Mouse (Mus musculus) liver, embryonic 13.5 days (tissue): ENCODE measurements around the gene Ece1. TPM values are rescaled to one million over a fixed set of nuclear protein-coding genes. Genes with fewer than 3 reads are reported as not detected.

Experiments
- ATAC-seq: fragments of 200-750 bp; cut with Nextera tagmentation; 2 replicates; pipeline ENCODE4 v1.8.0; 2017; ENCODE audit warnings: low read depth, mild to moderate bottlenecking, moderate number of reproducible peaks, moderate library complexity
- DNase-seq: peaks from one replicate; pipeline ENCODE4 v3.0.0; 2022
- H3K27ac ChIP-seq: fragments of 300-500 bp; sonication (generic); 2 replicates; pipeline ENCODE4 v1.5.1; 2015; ENCODE audit warnings: moderate library complexity, mild to moderate bottlenecking, inconsistent platforms
- H3K27me3 ChIP-seq: fragments of 300-500 bp; sonication (generic); 2 replicates; pipeline ENCODE4 v1.6.1; 2015; ENCODE audit warnings: mild to moderate bottlenecking, inconsistent platforms
- H3K36me3 ChIP-seq: fragments of 300-500 bp; sonication (generic); 2 replicates; pipeline ENCODE4 v1.6.1; 2015; ENCODE audit warnings: mild to moderate bottlenecking, inconsistent platforms
- H3K4me1 ChIP-seq: fragments of 300-500 bp; sonication (generic); replicated peaks from 2 replicates; pipeline ENCODE4 v1.6.1; 2015; ENCODE audit warnings: inconsistent platforms
- H3K4me2 ChIP-seq: fragments of 300-500 bp; sonication (generic); 2 replicates; pipeline ENCODE4 v1.6.1; 2015; ENCODE audit warnings: inconsistent platforms, mild to moderate bottlenecking, moderate library complexity
- H3K4me3 ChIP-seq: fragments of 300-500 bp; sonication (generic); replicated peaks from 2 replicates; pipeline ENCODE4 v1.5.1; 2015; ENCODE audit warnings: mild to moderate bottlenecking, inconsistent platforms
- H3K9ac ChIP-seq: fragments of 300-500 bp; sonication (generic); 2 replicates; pipeline ENCODE4 v1.6.1; 2015; ENCODE audit warnings: mild to moderate bottlenecking, inconsistent platforms
- H3K9me3 ChIP-seq: fragments of 300-500 bp; sonication (generic); replicated peaks from 2 replicates; pipeline ENCODE4 v1.6.1; 2016; ENCODE audit warnings: inconsistent platforms
- WGBS: fragments of 180-500 bp; shearing (Covaris S2); methylation state at CpG from one replicate; pipeline ENCODE4 v1.1.7; 2015; ENCODE audit not compliant: insufficient replicate concordance; 5-methylcytosine and 5-hydroxymethylcytosine counted together
- polyA plus RNA-seq: library from polyadenylated mRNA; unstranded; fragments of >200 nt; fragmentation: Nextera tagmentation; extraction: Ambion mirVana; gene quantifications from 2 replicates; pipeline ENCODE4 v1.2.1, GENCODE M21; 2015

Gene Ece1
- polyA plus RNA-seq, 1 experiment from 2014 or later: 12.3 TPM

GRCm38 (mm10) chr4:137920005-137920404, 58.0 kb downstream of the Ece1 start:
- ATAC-seq (no peak), DNase-seq (no peak)
- Histone ChIP-seq H3K4me2 (peak overlapping the region; percentile 14), H3K27ac (peak overlapping the region; percentile 54), H3K36me3 (peaks cover 11% of the 10 kb centered on the region; the same call in 1 of the 2 replicates), H3K9ac (0 out of 2 replicates have a peak overlapping the region, but pooled peaks have one; percentile 15), H3K27me3 (peaks cover 3% of the 10 kb centered on the region; the same call in 1 of the 2 replicates), H3K4me3 (no peak overlapping the region), H3K4me1 (peaks cover 46% of the 10 kb centered on the region), H3K9me3 (no peaks in the 10 kb centered on the region)
- WGBS: 17% methylated on average over 7 of the region's 7 CpGs

DNA sequence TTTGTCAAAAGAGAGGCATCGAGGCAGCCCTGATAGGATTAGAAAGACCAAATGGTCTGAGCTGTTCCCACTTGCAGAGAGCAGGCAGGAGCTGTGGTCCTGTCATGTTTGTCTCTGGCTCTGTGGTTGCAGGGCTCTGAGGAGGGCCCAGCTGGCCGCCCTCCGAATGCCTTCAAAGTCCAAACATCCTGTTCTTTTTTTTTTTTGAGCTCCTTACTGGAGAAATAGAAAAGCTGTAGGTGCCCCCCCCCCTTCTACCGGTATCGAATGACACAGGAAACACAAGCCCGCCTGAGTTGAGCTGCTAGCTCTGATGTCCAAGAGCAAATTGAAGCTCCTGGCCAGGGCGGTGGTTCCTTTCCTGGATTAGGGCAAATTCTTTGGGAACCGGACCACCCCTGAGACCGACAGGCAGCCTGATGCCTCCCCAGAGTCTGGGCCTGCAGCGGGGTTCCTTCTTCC, 58.5 kb downstream of the Ece1 start:
- DNase-seq (no peak), ATAC-seq (no peak)
- Histone ChIP-seq H3K27ac (peak overlapping the region; percentile 76), H3K36me3 (peaks cover 11% of the 10 kb centered on the region; the same call in 1 of the 2 replicates), H3K9ac (peak overlapping the region; percentile 29; the same call in 1 of the 2 replicates), H3K4me2 (peak overlapping the region; percentile 17; the same call in 1 of the 2 replicates), H3K9me3 (no peaks in the 10 kb centered on the region), H3K4me3 (no peak overlapping the region), H3K27me3 (peaks cover 3% of the 10 kb centered on the region; the same call in 1 of the 2 replicates), H3K4me1 (peaks cover 44% of the 10 kb centered on the region)
- WGBS: 27% methylated on average over 10 of the region's 10 CpGs

GRCm38 (mm10) chr4:137921510-137921909, 59.5 kb downstream of the Ece1 start:
- ATAC-seq (no peak), DNase-seq (no peak)
- Histone ChIP-seq H3K4me2 (no peak overlapping the region), H3K27ac (peak overlapping the region; percentile 76), H3K4me1 (peaks cover 44% of the 10 kb centered on the region), H3K9me3 (no peaks in the 10 kb centered on the region), H3K27me3 (peaks cover 3% of the 10 kb centered on the region; the same call in 1 of the 2 replicates), H3K4me3 (no peak overlapping the region), H3K9ac (no peak overlapping the region), H3K36me3 (peaks cover 14% of the 10 kb centered on the region; the same call in 1 of the 2 replicates)
- WGBS: 75% methylated on average over 11 of the region's 11 CpGs

GRCm38 (mm10) chr4:137923052-137923451, 61.0 kb downstream of the Ece1 start:
- H3K9me3 ChIP-seq: no peaks in the 10 kb centered on the region
- 81% methylated on average over 15 of the region's 15 CpGs for WGBS
- H3K36me3 ChIP-seq: peaks cover 26% of the 10 kb centered on the region
- H3K27me3 ChIP-seq: peaks cover 3% of the 10 kb centered on the region; the same call in 1 of the 2 replicates
- H3K4me2 ChIP-seq: no peak overlapping the region
- H3K4me3 ChIP-seq: no peak overlapping the region
- no peak overlapping the region; the same call in 1 of the 2 replicates for H3K27ac ChIP-seq
- ATAC-seq (no peak), DNase-seq (no peak)
- no peak overlapping the region for H3K9ac ChIP-seq
- peaks cover 44% of the 10 kb centered on the region for H3K4me1 ChIP-seq

- no peak for ATAC-seq
- no peaks in the 10 kb centered on the region for H3K9me3 ChIP-seq
- no peak overlapping the region for H3K27ac ChIP-seq
- WGBS: 68% methylated on average over 4 of the region's 4 CpGs
- no peak overlapping the region for H3K4me2 ChIP-seq
- H3K4me1 ChIP-seq: peaks cover 49% of the 10 kb centered on the region
- peaks cover 3% of the 10 kb centered on the region; the same call in 1 of the 2 replicates for H3K27me3 ChIP-seq
- H3K36me3 ChIP-seq: peaks cover 24% of the 10 kb centered on the region
- H3K4me3 ChIP-seq: no peak overlapping the region
- DNase-seq: no peak
- no peak overlapping the region for H3K9ac ChIP-seq
Measured at GRCm38 (mm10) chr4:137925176-137925575, 63.1 kb downstream of the Ece1 start.

- H3K27me3 ChIP-seq: no peaks in the 10 kb centered on the region
- no peak overlapping the region for H3K9ac ChIP-seq
- H3K4me3 ChIP-seq: no peak overlapping the region
- peaks cover 50% of the 10 kb centered on the region for H3K4me1 ChIP-seq
- 88% methylated on average over 14 of the region's 14 CpGs for WGBS
- peak overlapping the region; percentile 97 for H3K27ac ChIP-seq
- DNase-seq (no peak), ATAC-seq (no peak)
- no peak overlapping the region for H3K4me2 ChIP-seq
- H3K36me3 ChIP-seq: peaks cover 24% of the 10 kb centered on the region
- no peaks in the 10 kb centered on the region for H3K9me3 ChIP-seq
Measured at GRCm38 (mm10) chr4:137926161-137926560, 64.1 kb downstream of the Ece1 start.

GRCm38 (mm10) chr4:137927136-137927535, 65.1 kb downstream of the Ece1 start:
- Histone ChIP-seq H3K4me1 (peaks cover 60% of the 10 kb centered on the region), H3K27me3 (no peaks in the 10 kb centered on the region), H3K27ac (peak overlapping the region; percentile 97), H3K36me3 (peaks cover 24% of the 10 kb centered on the region), H3K9me3 (no peaks in the 10 kb centered on the region), H3K4me3 (no peak overlapping the region), H3K9ac (0 out of 2 replicates have a peak overlapping the region, but pooled peaks have one; percentile 56), H3K4me2 (no peak overlapping the region)
- WGBS: 85% methylated on average over 7 of the region's 7 CpGs
- DNase-seq (no peak), ATAC-seq (no peak)

- WGBS: 50% methylated on average over 12 of the region's 12 CpGs
- peak overlapping the region; percentile 56; the same call in 1 of the 2 replicates for H3K9ac ChIP-seq
- no peaks in the 10 kb centered on the region for H3K9me3 ChIP-seq
- H3K27ac ChIP-seq: peak overlapping the region; percentile 97
- ATAC-seq (peak; percentile 76), DNase-seq (peak; percentile 56)
- H3K4me2 ChIP-seq: peak overlapping the region; percentile 47
- no peaks in the 10 kb centered on the region for H3K27me3 ChIP-seq
- H3K36me3 ChIP-seq: peaks cover 24% of the 10 kb centered on the region; the same call in 1 of the 2 replicates
- no peak overlapping the region for H3K4me3 ChIP-seq
- H3K4me1 ChIP-seq: peaks cover 68% of the 10 kb centered on the region
Measured at GRCm38 (mm10) chr4:137927741-137928535, 65.9 kb downstream of the Ece1 start.

- Histone ChIP-seq H3K9me3 (no peaks in the 10 kb centered on the region), H3K4me2 (peak overlapping the region; percentile 47), H3K36me3 (peaks cover 25% of the 10 kb centered on the region; the same call in 1 of the 2 replicates), H3K27me3 (no peaks in the 10 kb centered on the region), H3K9ac (peak overlapping the region; percentile 56), H3K27ac (peak overlapping the region; percentile 97), H3K4me3 (no peak overlapping the region), H3K4me1 (peaks cover 76% of the 10 kb centered on the region)
- WGBS: 71% methylated on average over 1 of the region's 1 CpGs
- DNase-seq: no peak
- no peak for ATAC-seq
Measured at GRCm38 (mm10) chr4:137928813-137929212, 66.8 kb downstream of the Ece1 start.

- peak overlapping the region; percentile 62; the same call in 1 of the 2 replicates for H3K9ac ChIP-seq
- no peak overlapping the region; the same call in 1 of the 2 replicates for H3K4me2 ChIP-seq
- H3K36me3 ChIP-seq: peaks cover 29% of the 10 kb centered on the region
- H3K4me1 ChIP-seq: peaks cover 76% of the 10 kb centered on the region
- peak overlapping the region; percentile 97 for H3K27ac ChIP-seq
- no peaks in the 10 kb centered on the region for H3K9me3 ChIP-seq
- no peak for DNase-seq
- no peak overlapping the region for H3K4me3 ChIP-seq
- WGBS: 80% methylated on average over 15 of the region's 15 CpGs
- ATAC-seq: no peak
- H3K27me3 ChIP-seq: no peaks in the 10 kb centered on the region
Measured at GRCm38 (mm10) chr4:137929341-137930016, 67.4 kb downstream of the Ece1 start.

DNA sequence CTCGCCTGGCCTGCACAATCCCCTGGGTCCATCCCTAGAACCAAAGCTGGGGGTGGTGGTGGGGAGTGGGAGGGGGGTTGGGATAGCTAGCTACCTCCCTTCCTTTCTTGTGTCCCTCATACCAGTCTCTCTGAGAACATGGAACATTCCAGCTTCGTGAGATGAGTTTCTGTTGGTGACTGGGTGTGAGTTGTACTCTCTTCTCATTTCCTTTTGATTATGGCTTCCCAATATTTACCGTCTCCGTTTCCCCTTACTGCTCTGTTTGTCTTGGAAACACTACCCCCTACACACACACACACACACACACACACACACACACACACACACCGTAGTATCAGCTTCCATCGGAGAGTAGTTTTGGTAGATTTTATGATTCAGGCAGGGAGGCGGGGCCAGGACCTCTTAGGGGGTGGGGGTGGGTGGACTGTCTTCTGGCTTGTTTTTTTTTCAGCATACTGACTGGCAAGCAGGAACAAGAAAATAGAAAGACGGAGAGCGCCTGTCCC, 68.5 kb downstream of the Ece1 start:
- H3K4me1 ChIP-seq: peaks cover 76% of the 10 kb centered on the region
- H3K27me3 ChIP-seq: no peaks in the 10 kb centered on the region
- H3K9me3 ChIP-seq: no peaks in the 10 kb centered on the region
- DNase-seq (no peak), ATAC-seq (no peak)
- peaks cover 39% of the 10 kb centered on the region for H3K36me3 ChIP-seq
- H3K9ac ChIP-seq: peak overlapping the region; percentile 62
- peak overlapping the region; percentile 40 for H3K4me3 ChIP-seq
- H3K27ac ChIP-seq: peak overlapping the region; percentile 97
- WGBS: 43% methylated on average over 9 of the region's 9 CpGs
- peak overlapping the region; percentile 65 for H3K4me2 ChIP-seq
